ENCODE assay signal across 22 mouse cellular contexts in genomic region chr1:157569263-157570090, GRCm38 (mm10).
"Had no signal": no experiment of that assay in that cellular context is flagged by ENCODE, and none has a peak within 500 bp of the region (broad histone marks: within the 10 kb centered on the region; RNA-seq: fewer than 3 reads in every experiment).

No protein-coding gene starts in this region.

- H3K9ac ChIP-seq: limb, embryonic 12.5 days; limb, embryonic 15.5 days; liver, embryonic 15.5 days; midbrain, embryonic 12.5 days; midbrain, embryonic 15.5 days; neural tube, embryonic 12.5 days; neural tube, embryonic 15.5 days had no signal

- DNase-seq: kidney, adult 18-20 months; kidney, adult 9 months; kidney, postnatal 14 days; kidney, postnatal 4 days; left cerebral cortex, postnatal 4 days; right cerebral cortex, adult 18-20 months; right cerebral cortex, postnatal 14 days; right cerebral cortex, postnatal 4 days; thymus, adult 2 months; thymus, postnatal 14 days; thymus, postnatal 4 days had no signal

- ATAC-seq: intestine, embryonic 16.5 days; midbrain, embryonic 15.5 days had no signal

- H3K9me3 ChIP-seq: limb, embryonic 12.5 days; limb, embryonic 15.5 days; liver, embryonic 15.5 days; midbrain, embryonic 12.5 days; midbrain, embryonic 15.5 days; neural tube, embryonic 12.5 days; neural tube, embryonic 15.5 days had no signal

- H3K4me3 ChIP-seq: limb, embryonic 12.5 days; limb, embryonic 15.5 days; liver, embryonic 15.5 days; midbrain, embryonic 12.5 days; midbrain, embryonic 15.5 days; neural tube, embryonic 12.5 days; neural tube, embryonic 15.5 days had no signal

- H3K27ac ChIP-seq: limb, embryonic 12.5 days; limb, embryonic 15.5 days; liver, embryonic 15.5 days; macrophage; midbrain, embryonic 12.5 days; midbrain, embryonic 15.5 days; neural tube, embryonic 12.5 days; neural tube, embryonic 15.5 days; stomach, postnatal 0 days had no signal

- H3K4me2 ChIP-seq: limb, embryonic 12.5 days; limb, embryonic 15.5 days; liver, embryonic 11.5 days; liver, embryonic 15.5 days; midbrain, embryonic 12.5 days; midbrain, embryonic 15.5 days; neural tube, embryonic 12.5 days; neural tube, embryonic 15.5 days had no signal

- H3K4me1 ChIP-seq: limb, embryonic 12.5 days; limb, embryonic 15.5 days; liver, embryonic 15.5 days; midbrain, embryonic 12.5 days; midbrain, embryonic 15.5 days; neural tube, embryonic 12.5 days; neural tube, embryonic 15.5 days had no signal

- H3K36me3 ChIP-seq: liver, embryonic 15.5 days; midbrain, embryonic 12.5 days; midbrain, embryonic 15.5 days; neural tube, embryonic 12.5 days; neural tube, embryonic 15.5 days had no signal

- H3K27me3 ChIP-seq: limb, embryonic 12.5 days; limb, embryonic 15.5 days; liver, embryonic 15.5 days; midbrain, embryonic 12.5 days; midbrain, embryonic 15.5 days; neural tube, embryonic 12.5 days; neural tube, embryonic 15.5 days had no signal
